ENCODE assay signal across 23 mouse cellular contexts in the genomic region with DNA sequence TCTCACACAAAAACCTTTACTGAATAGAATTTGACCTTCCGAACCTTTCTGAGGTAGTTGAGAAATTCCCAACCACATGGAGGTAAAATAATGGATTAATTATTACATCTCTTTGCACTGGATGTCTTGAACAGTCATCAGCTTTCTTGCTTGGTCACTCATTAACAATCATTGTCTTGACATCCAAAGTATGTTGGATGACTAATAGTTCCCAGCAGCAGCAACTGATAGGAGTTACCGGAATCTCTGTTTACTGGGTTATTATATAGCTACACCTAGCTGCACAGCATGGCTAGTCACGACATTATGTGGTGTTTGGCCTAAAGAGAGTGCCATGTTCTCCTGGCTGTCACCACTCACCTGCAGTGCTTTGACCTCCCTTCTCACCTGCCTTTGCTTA.
DNase-seq lines count a peak whose midpoint lies in the region; ATAC-seq and TF ChIP-seq lines count a peak whose summit lies in the region.
"Had no signal": no experiment of that assay in that cellular context is flagged by ENCODE, and none has a peak within 500 bp of the region (broad histone marks: within the 10 kb centered on the region; RNA-seq: fewer than 3 reads in every experiment).

No protein-coding gene starts in this region.

- no peak for ATAC-seq in liver, embryonic 12.5 days
- peak; percentile 60; the same call in 1 of the 2 replicates for ATAC-seq in intestine, embryonic 14.5 days (replicated peaks; ENCODE audit: low FRiP score, low TSS enrichment, low read depth)
- ATAC-seq in kidney, postnatal 0 days (replicated peaks; ENCODE audit: low FRiP score, low read depth), result peak; percentile 86
- ATAC-seq in activated CD4-positive, CD25-positive, alpha-beta regulatory T cell, adult 4 months, result no peak

- H3K9ac ChIP-seq in liver, adult 2 months (ENCODE audit: low read depth, low read length), result no peak overlapping the region
- H3K9ac ChIP-seq in liver, embryonic 12.5 days, result no peak overlapping the region
- H3K9ac ChIP-seq in intestine, embryonic 14.5 days (ENCODE audit: low read length), result no peak overlapping the region
- H3K9ac ChIP-seq in kidney, postnatal 0 days (ENCODE audit: low read depth, low read length), result no peak overlapping the region
- H3K9ac ChIP-seq: embryonic facial prominence, embryonic 15.5 days; hindbrain, embryonic 12.5 days; midbrain, embryonic 12.5 days had no signal

- no peak for TF ChIP-seq POLR2A in liver, adult 2 months (IDR thresholded peaks at IDR 0.05; ENCODE audit: extremely low read depth, insufficient read depth, low read length)

- H3K4me2 ChIP-seq in liver, embryonic 12.5 days, result no peak overlapping the region
- H3K4me2 ChIP-seq in intestine, embryonic 14.5 days (ENCODE audit: low read length), result no peak overlapping the region
- H3K4me2 ChIP-seq in kidney, postnatal 0 days (ENCODE audit: low read length), result no peak overlapping the region
- H3K4me2 ChIP-seq: embryonic facial prominence, embryonic 15.5 days; heart, embryonic 11.5 days; hindbrain, embryonic 12.5 days; midbrain, embryonic 12.5 days had no signal

- H3K79me2 ChIP-seq in liver, adult 2 months (ENCODE audit: control insufficient read depth, insufficient read depth, low read length), result no peaks in the 10 kb centered on the region

- no peaks in the 10 kb centered on the region for H3K36me3 ChIP-seq in liver, adult 2 months (ENCODE audit: control insufficient read depth, insufficient read depth, low read length)
- no peaks in the 10 kb centered on the region for H3K36me3 ChIP-seq in liver, embryonic 12.5 days
- no peaks in the 10 kb centered on the region for H3K36me3 ChIP-seq in intestine, embryonic 14.5 days (ENCODE audit: control insufficient read depth, insufficient read depth, low read length)
- no peaks in the 10 kb centered on the region for H3K36me3 ChIP-seq in kidney, postnatal 0 days (ENCODE audit: insufficient read depth, low read length)
- H3K36me3 ChIP-seq: embryonic facial prominence, embryonic 15.5 days; forebrain, embryonic 10.5 days; hindbrain, embryonic 12.5 days; midbrain, embryonic 12.5 days had no signal

- H3K4me3 ChIP-seq in liver, adult 2 months (ENCODE audit: insufficient read depth, low read depth, low read length), result no peak overlapping the region
- no peak overlapping the region for H3K4me3 ChIP-seq in liver, embryonic 12.5 days
- H3K4me3 ChIP-seq in intestine, embryonic 14.5 days (ENCODE audit: low read depth, low read length), result no peak overlapping the region
- no peak overlapping the region for H3K4me3 ChIP-seq in kidney, postnatal 0 days (replicated peaks; ENCODE audit: low read depth, low read length)
- H3K4me3 ChIP-seq: embryonic facial prominence, embryonic 15.5 days; forebrain, embryonic 10.5 days; gastrocnemius, adult 2 months; hindbrain, embryonic 12.5 days; midbrain, embryonic 12.5 days had no signal

- no peak overlapping the region for H3K27ac ChIP-seq in liver, adult 2 months (replicated peaks; ENCODE audit: insufficient read depth, low read depth, low read length)
- no peak overlapping the region for H3K27ac ChIP-seq in liver, embryonic 12.5 days
- no peak overlapping the region for H3K27ac ChIP-seq in intestine, embryonic 14.5 days (ENCODE audit: low read depth)
- H3K27ac ChIP-seq in kidney, postnatal 0 days, result no peak overlapping the region
- H3K27ac ChIP-seq: embryonic facial prominence, embryonic 15.5 days; forebrain, embryonic 10.5 days; gastrocnemius, adult 2 months; hindbrain, embryonic 12.5 days; midbrain, embryonic 12.5 days had no signal

- H3K27me3 ChIP-seq in liver, adult 2 months (ENCODE audit: control insufficient read depth, insufficient read depth, low read length), result no peaks in the 10 kb centered on the region
- no peaks in the 10 kb centered on the region for H3K27me3 ChIP-seq in liver, embryonic 12.5 days (replicated peaks)
- no peaks in the 10 kb centered on the region for H3K27me3 ChIP-seq in intestine, embryonic 14.5 days (replicated peaks; ENCODE audit: control insufficient read depth, insufficient read depth, low read length)
- no peaks in the 10 kb centered on the region for H3K27me3 ChIP-seq in kidney, postnatal 0 days (ENCODE audit: insufficient read depth, low read length)
- H3K27me3 ChIP-seq: embryonic facial prominence, embryonic 15.5 days; hindbrain, embryonic 12.5 days; midbrain, embryonic 12.5 days had no signal

- H3K9me3 ChIP-seq in liver, embryonic 12.5 days (replicated peaks), result no peaks in the 10 kb centered on the region
- no peaks in the 10 kb centered on the region for H3K9me3 ChIP-seq in intestine, embryonic 14.5 days (ENCODE audit: control insufficient read depth, low read length)
- H3K9me3 ChIP-seq in kidney, postnatal 0 days (replicated peaks; ENCODE audit: low read length), result no peaks in the 10 kb centered on the region
- H3K9me3 ChIP-seq: embryonic facial prominence, embryonic 15.5 days; forebrain, embryonic 10.5 days; hindbrain, embryonic 12.5 days; midbrain, embryonic 12.5 days had no signal

- H3K4me1 ChIP-seq in liver, adult 2 months (ENCODE audit: control insufficient read depth, insufficient read depth, low read length), result no peaks in the 10 kb centered on the region
- H3K4me1 ChIP-seq in liver, embryonic 12.5 days, result no peaks in the 10 kb centered on the region
- H3K4me1 ChIP-seq in intestine, embryonic 14.5 days (replicated peaks; ENCODE audit: control insufficient read depth, insufficient read depth, low read length), result no peaks in the 10 kb centered on the region
- H3K4me1 ChIP-seq in kidney, postnatal 0 days (replicated peaks; ENCODE audit: insufficient read depth, low read length), result no peaks in the 10 kb centered on the region
- H3K4me1 ChIP-seq: embryonic facial prominence, embryonic 15.5 days; forebrain, embryonic 10.5 days; hindbrain, embryonic 12.5 days; midbrain, embryonic 12.5 days had no signal

- 75% methylated on average over 3 of the region's 3 CpGs for WGBS in liver, adult 2 months
- WGBS in liver, embryonic 12.5 days (ENCODE audit: insufficient replicate concordance), result 75% methylated on average over 3 of the region's 3 CpGs
- 71% methylated on average over 3 of the region's 3 CpGs for WGBS in intestine, embryonic 14.5 days
- WGBS in kidney, postnatal 0 days, result 66% methylated on average over 3 of the region's 3 CpGs

- TF ChIP-seq CTCF in liver, adult 2 months (IDR thresholded peaks at IDR 0.05; ENCODE audit: low read depth, low read length), result no peak
- no peak for TF ChIP-seq CTCF in kidney, postnatal 0 days (IDR thresholded peaks at IDR 0.05; ENCODE audit: low read depth)

- peak; percentile 27 for DNase-seq in liver, adult 2 months (ENCODE audit: extremely low read depth, low read depth, low spot score)
- no peak for DNase-seq in intestine, embryonic 14.5 days (ENCODE audit: low spot score)
- peak; percentile 35 for DNase-seq in kidney, postnatal 0 days (ENCODE audit: low spot score)
- DNase-seq in yolk sac, embryonic 10.5 days (ENCODE audit: low spot score), result peak; percentile 34
- DNase-seq in thymus, adult 18-20 months, result no peak
- no peak for DNase-seq in lung, postnatal 10 days
- DNase-seq: adrenal gland, postnatal 14 days; cerebellum, postnatal 36 days; gastrocnemius, adult 2 months; heart, postnatal 10 days; left cerebral cortex, postnatal 4 days; liver; lung, adult 2 months; lung, postnatal 4 days; retina, postnatal 1 day; thymus, adult 2 months had no signal

Comparison
In these comparisons a context has a peak if more than half of its experiments do, and no peak if none do; other contexts are left out.
1. DNase-seq: peak in liver, adult 2 months (single experiment), kidney, postnatal 0 days (single experiment) and yolk sac, embryonic 10.5 days (single experiment); none in intestine, embryonic 14.5 days (single experiment), thymus, adult 18-20 months (0 of 2) and lung, postnatal 10 days (single experiment).
2. ATAC-seq: peak in intestine, embryonic 14.5 days (single experiment) and kidney, postnatal 0 days (single experiment); none in liver, embryonic 12.5 days (single experiment) and activated CD4-positive, CD25-positive, alpha-beta regulatory T cell, adult 4 months (single experiment).